Mouse (Mus musculus): ENCODE measurements around the gene Zfp606. TPM values are rescaled to one million over a fixed set of nuclear protein-coding genes. Genes with fewer than 3 reads are reported as not detected.

Zfp606 gene
- polyA plus RNA-seq (2016; fragmentation: Nextera tagmentation; extraction: Ambion mirVana): 29.8 and 36.1 TPM in 2 replicates

DNA sequence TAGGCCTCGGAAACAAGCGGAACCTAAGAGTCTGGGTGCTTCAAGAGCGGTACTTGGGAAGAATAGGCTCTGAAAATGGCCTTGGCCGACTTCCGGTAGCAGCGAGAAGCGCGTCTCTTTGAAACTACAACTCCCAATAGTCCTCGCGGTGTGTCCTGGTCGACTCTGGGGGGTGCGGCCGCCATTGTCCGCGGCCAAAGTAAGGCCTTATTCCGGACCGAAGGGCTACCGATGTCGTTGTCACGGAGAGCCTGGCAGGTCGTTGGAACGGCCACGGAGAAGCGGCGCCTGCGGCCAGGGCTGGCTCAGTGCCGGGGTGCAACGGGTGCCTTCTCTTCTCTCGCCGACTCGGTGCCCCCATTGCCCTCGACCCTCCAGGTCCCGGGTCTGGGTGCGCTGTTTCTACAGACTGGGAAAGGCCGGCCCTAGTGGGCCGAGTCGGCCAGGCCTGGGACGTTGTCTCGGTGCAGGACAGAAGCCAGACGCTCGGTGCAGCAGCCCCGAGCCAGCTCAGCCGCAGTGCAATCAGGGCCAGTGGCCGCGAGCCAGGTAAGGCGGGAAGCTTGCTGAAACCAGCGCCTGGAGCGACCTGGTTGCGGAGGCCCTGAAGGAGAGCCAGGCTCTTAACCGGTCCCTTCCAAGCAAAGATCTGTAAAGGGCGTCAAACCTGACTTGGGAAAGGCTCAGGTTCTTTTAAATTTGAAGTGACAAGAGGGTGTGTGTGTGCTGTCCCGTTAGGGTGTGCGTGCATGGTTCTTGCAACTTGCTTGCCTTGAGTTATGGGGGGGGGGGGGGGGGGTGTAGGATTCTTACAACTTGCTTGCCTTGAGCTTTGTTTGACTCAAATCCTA is at the start of gene Zfp606:
Gene Zfp606 (plus strand): TSS at position 136 of the 851 bp plus-strand sequence.
- H3K27ac ChIP-seq: peak within 1 kb of the TSS; percentile 97
- H3K9me3 ChIP-seq (replicated peaks): no peaks in the 10 kb centered on the region; the same call in 1 of the 2 replicates
- DNase-seq (ENCODE audit: low spot score): peak; percentile 84
- peaks cover 39% of the 10 kb centered on the region for H3K36me3 ChIP-seq
- no peaks in the 10 kb centered on the region for H3K27me3 ChIP-seq (ENCODE audit: low read depth, poor library complexity, severe bottlenecking)
- WGBS: under 1% methylated on average over 53 of the region's 53 CpGs
- H3K4me1 ChIP-seq: no peaks in the 10 kb centered on the region
- peak within 1 kb of the TSS; percentile 94 for H3K4me3 ChIP-seq

DNA sequence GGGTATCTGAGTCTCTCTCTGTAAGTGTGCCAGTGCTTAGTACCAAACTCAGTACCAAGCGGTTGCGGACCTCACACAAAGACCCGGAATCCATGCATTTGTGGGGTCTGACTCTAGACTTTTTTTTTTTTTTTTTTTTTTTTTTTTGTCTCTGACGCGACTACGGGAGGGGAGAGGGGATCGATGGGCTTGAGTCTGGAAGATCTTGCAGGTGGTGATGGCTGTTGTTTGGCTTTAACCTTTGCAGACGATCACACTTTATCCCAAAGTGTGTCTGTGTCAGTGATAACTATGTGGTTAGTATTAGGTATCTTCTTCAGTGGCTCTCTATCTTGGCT is 885 bp downstream of the Zfp606 start:
- WGBS: 4% methylated on average over 8 of the region's 8 CpGs
- no peak for DNase-seq (ENCODE audit: low spot score)
- Histone ChIP-seq H3K27ac (peak overlapping the region; percentile 97), H3K4me1 (no peaks in the 10 kb centered on the region), H3K4me3 (peak overlapping the region; percentile 94), H3K36me3 (peaks cover 45% of the 10 kb centered on the region), H3K27me3 (ENCODE audit: low read depth, poor library complexity, severe bottlenecking) (no peaks in the 10 kb centered on the region), H3K9me3 (replicated peaks) (no peaks in the 10 kb centered on the region; the same call in 1 of the 2 replicates)

DNA sequence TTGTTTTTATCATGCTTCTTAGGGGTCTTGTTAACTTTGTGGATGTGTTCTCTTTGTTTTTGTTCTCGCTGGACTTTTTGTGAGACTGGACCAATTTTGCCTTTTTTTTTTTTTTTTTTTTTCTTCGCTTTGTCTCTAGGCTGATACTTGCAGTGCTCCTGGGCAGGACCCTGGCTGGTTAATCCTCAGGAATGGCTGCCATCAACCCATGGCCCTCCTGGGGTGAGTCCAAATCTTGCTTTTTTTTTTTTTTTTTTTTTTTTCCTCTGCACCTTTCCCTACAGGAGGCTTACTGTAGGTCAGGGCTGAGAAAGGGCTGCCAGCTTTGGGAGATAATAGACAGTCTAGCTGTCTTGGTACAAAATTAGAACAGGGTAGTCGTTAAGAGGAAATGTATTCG is 1.4 kb downstream of the Zfp606 start:
- WGBS: 75% methylated on average over 4 of the region's 4 CpGs
- Histone ChIP-seq H3K9me3 (replicated peaks) (no peaks in the 10 kb centered on the region; the same call in 1 of the 2 replicates), H3K27me3 (ENCODE audit: low read depth, poor library complexity, severe bottlenecking) (no peaks in the 10 kb centered on the region), H3K4me1 (no peaks in the 10 kb centered on the region), H3K36me3 (peaks cover 50% of the 10 kb centered on the region), H3K4me3 (peak overlapping the region; percentile 94), H3K27ac (0 out of 2 replicates have a peak overlapping the region, but pooled peaks have one; percentile 97)
- no peak for DNase-seq (ENCODE audit: low spot score)

GRCm38 (mm10) chr7:12483771-12484170 is 5.7 kb downstream of the Zfp606 start:
- no peak overlapping the region for H3K4me3 ChIP-seq
- H3K27ac ChIP-seq: no peak overlapping the region
- no peaks in the 10 kb centered on the region for H3K4me1 ChIP-seq
- H3K36me3 ChIP-seq: peaks cover 93% of the 10 kb centered on the region
- no peaks in the 10 kb centered on the region for H3K27me3 ChIP-seq (ENCODE audit: low read depth, poor library complexity, severe bottlenecking)
- H3K9me3 ChIP-seq (replicated peaks): peaks cover 5% of the 10 kb centered on the region; the same call in 1 of the 2 replicates
- WGBS: 98% methylated on average over 6 of the region's 6 CpGs
- DNase-seq (ENCODE audit: low spot score): no peak

DNA sequence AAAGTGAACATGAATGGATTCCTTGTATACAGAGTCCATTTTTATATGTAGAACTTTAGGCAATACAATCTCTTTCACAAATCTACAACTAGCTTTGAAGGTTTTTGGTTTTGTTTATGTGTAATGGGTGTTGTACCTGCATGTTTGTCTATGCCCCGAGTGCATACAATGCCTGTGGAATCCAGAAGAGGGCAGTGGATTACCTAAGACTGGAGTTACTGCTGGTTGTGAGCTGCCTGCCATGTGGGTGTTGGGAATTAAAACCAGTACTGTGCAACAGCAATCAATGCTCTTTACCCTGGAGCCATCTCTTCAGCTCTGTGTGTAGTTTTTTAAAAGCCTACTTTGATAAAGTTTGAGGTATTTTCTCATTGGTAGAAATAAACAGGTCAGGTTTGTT is 7.9 kb downstream of the Zfp606 start:
- no peak overlapping the region for H3K4me3 ChIP-seq
- H3K4me1 ChIP-seq: no peaks in the 10 kb centered on the region
- no peak overlapping the region for H3K27ac ChIP-seq
- no peak for DNase-seq (ENCODE audit: low spot score)
- H3K9me3 ChIP-seq (replicated peaks): peaks cover 16% of the 10 kb centered on the region
- H3K36me3 ChIP-seq: peaks cover 100% of the 10 kb centered on the region
- no peaks in the 10 kb centered on the region for H3K27me3 ChIP-seq (ENCODE audit: low read depth, poor library complexity, severe bottlenecking)
- 96% methylated on average over 1 of the region's 1 CpGs for WGBS

DNA sequence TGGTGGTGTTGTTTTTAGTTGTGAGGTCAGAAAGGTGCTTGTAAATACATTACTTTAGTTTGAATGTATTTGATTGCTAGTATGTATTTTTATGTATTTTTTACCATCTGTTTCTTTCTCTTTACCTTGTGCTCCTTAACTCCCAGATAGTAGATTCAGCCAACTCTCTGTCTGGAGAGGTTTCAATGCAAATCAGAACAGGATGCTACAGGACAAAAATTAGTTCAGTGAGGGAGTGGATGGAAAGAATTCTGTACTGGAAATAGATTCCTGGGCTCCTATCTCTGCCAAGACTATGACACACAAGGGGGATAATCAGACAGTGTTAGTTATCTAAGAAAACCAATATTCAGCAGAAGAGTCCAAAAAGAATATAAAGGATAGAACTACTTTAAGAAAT is 8.6 kb downstream of the Zfp606 start:
- Histone ChIP-seq H3K4me3 (no peak overlapping the region), H3K4me1 (no peaks in the 10 kb centered on the region)

DNA sequence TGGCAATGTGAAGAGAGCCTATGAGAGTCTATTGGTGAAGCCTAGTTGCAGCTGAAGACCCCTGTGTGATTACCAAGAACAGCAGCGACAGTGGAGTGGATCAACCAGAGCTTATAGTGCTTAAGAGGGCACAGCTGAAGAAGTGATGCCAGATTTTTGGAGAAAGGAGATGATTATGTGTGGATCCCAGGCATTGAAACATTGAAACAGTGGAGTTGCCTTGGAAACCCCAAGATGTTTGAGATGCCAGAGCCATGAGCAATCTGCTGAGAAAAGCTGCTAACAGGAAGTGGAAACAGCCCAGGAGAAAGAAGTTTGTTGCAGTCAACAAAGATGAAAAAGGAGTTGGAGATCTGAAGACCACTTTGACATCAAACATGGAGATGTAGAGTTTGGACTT is 32.8 kb downstream of the Zfp606 start:
- H3K9me3 ChIP-seq (replicated peaks): peaks cover 4% of the 10 kb centered on the region; the same call in 1 of the 2 replicates
- H3K4me3 ChIP-seq: no peak overlapping the region
- no peak for DNase-seq (ENCODE audit: low spot score)
- no peaks in the 10 kb centered on the region for H3K27me3 ChIP-seq (ENCODE audit: low read depth, poor library complexity, severe bottlenecking)
- no peak overlapping the region for H3K27ac ChIP-seq
- 66% methylated on average over 1 of the region's 1 CpGs for WGBS
- no peaks in the 10 kb centered on the region for H3K36me3 ChIP-seq
- H3K4me1 ChIP-seq: no peaks in the 10 kb centered on the region

More for the DNA sequence above, 8.6 kb downstream of the Zfp606 start:
- no peaks in the 10 kb centered on the region for H3K27me3 ChIP-seq (ENCODE audit: low read depth, poor library complexity, severe bottlenecking)
- no peak for DNase-seq (ENCODE audit: low spot score)
- H3K36me3 ChIP-seq: peaks cover 100% of the 10 kb centered on the region
- no peak overlapping the region for H3K27ac ChIP-seq
- peaks cover 21% of the 10 kb centered on the region for H3K9me3 ChIP-seq (replicated peaks)

DNA sequence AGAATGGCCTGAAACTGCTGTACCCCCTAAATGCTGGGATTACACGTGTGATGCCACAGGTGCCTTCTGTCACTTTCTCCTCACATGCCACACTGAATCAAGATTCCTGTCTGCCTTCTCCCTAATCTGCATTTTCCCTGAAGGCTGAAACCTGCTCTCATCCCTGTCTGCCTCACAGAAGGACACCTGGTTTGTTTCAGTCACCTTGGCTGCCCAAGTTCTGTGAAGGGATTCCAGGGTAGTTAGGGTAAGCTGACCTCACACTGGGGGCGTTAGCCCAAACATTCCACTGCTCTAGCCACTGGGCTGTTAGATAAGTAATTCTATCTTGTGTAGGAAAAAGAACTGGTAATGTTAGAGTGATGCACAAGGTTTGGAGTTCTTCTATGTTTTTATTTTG is 34.1 kb downstream of the Zfp606 start, which contains the start of gene 2900092C05Rik:
Gene 2900092C05Rik (plus strand): TSS at position 301 of the 400 bp plus-strand sequence.
- WGBS: 66% methylated on average over 2 of the region's 2 CpGs
- Histone ChIP-seq H3K9me3 (replicated peaks) (peaks cover 4% of the 10 kb centered on the region; the same call in 1 of the 2 replicates), H3K4me3 (no peak within 1 kb of the TSS), H3K27ac (no peak within 1 kb of the TSS), H3K36me3 (no peaks in the 10 kb centered on the region), H3K27me3 (ENCODE audit: low read depth, poor library complexity, severe bottlenecking) (no peaks in the 10 kb centered on the region), H3K4me1 (no peaks in the 10 kb centered on the region)
- DNase-seq (ENCODE audit: low spot score): no peak

Other genes with a start within 250 kb of the Zfp606 start
- not detected in 2 replicates for gene Vmn1r81, start 210.0 kb upstream of the Zfp606 start, polyA plus RNA-seq (2016; fragmentation: Nextera tagmentation; extraction: Ambion mirVana)
- not detected in 2 replicates for gene Vmn1r82, start 177.9 kb upstream of the Zfp606 start, polyA plus RNA-seq (2016; fragmentation: Nextera tagmentation; extraction: Ambion mirVana)
- gene Vmn1r83, start 148.8 kb upstream of the Zfp606 start, polyA plus RNA-seq (2016; fragmentation: Nextera tagmentation; extraction: Ambion mirVana): 0.09 TPM in 1 of 2 replicates, not detected in the other
- gene Vmn1r84, start 109.0 kb upstream of the Zfp606 start, polyA plus RNA-seq (2016; fragmentation: Nextera tagmentation; extraction: Ambion mirVana): not detected in 2 replicates
- gene Zfp551, start 55.5 kb upstream of the Zfp606 start, polyA plus RNA-seq (2016; fragmentation: Nextera tagmentation; extraction: Ambion mirVana): 4.6 and 4.8 TPM in 2 replicates
- not detected in 2 replicates for gene 2900092C05Rik, start 34.2 kb downstream of the Zfp606 start, polyA plus RNA-seq (2016; fragmentation: Nextera tagmentation; extraction: Ambion mirVana)
- gene Vmn2r53, start 130.5 kb downstream of the Zfp606 start, polyA plus RNA-seq (2016; fragmentation: Nextera tagmentation; extraction: Ambion mirVana): 0.01 TPM in 2 replicates
- not detected in 2 replicates for gene Vmn2r54, start 162.0 kb downstream of the Zfp606 start, polyA plus RNA-seq (2016; fragmentation: Nextera tagmentation; extraction: Ambion mirVana)
- gene Vmn2r55, start 206.7 kb downstream of the Zfp606 start, polyA plus RNA-seq (2016; fragmentation: Nextera tagmentation; extraction: Ambion mirVana): not detected in 2 replicates

Data from limb, embryonic 10.5 days (tissue).